8 mouse cellular contexts compared by ENCODE assay signal in the genomic region with DNA sequence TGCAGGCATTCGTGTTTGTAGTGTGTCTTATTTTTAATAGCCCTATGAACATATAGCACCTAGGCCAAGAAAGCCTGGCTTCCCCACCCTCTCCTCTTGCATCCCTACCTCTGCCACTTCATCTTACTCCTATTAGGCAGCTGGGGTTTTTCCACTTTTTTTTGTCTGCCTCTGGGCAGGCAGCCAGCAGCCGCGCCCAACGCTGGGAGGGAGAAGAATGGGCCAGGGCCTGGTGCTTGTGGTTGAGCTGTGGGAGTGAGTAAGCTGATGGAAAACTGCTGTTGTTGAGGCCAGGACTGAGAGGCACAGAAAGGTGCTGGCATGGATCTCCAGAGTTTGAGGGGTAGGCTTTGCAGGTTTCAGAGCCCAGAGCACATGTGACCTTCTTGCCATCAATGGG. TPM values are rescaled to one million over a fixed set of nuclear protein-coding genes. Genes with fewer than 3 reads are reported as not detected.
DNase-seq lines count a peak whose midpoint lies in the region; ATAC-seq lines count a peak whose summit lies in the region.

No protein-coding gene starts in this region.

- peak; percentile 82 for ATAC-seq in embryonic facial prominence, embryonic 14.5 days (ENCODE audit: low read depth)
- ATAC-seq in kidney, embryonic 15.5 days (replicated peaks; ENCODE audit: low FRiP score), result peak; percentile 66

- H3K4me1 ChIP-seq in embryonic facial prominence, embryonic 14.5 days (ENCODE audit: control insufficient read depth, insufficient read depth, low read length), result peaks cover 37% of the 10 kb centered on the region
- H3K4me1 ChIP-seq in kidney, embryonic 15.5 days, result peaks cover 29% of the 10 kb centered on the region

- no peak overlapping the region for H3K4me3 ChIP-seq in embryonic facial prominence, embryonic 14.5 days (ENCODE audit: low read depth, low read length)
- H3K4me3 ChIP-seq in kidney, embryonic 15.5 days (replicated peaks), result no peak overlapping the region

- H3K27me3 ChIP-seq in embryonic facial prominence, embryonic 14.5 days (replicated peaks; ENCODE audit: control insufficient read depth, insufficient read depth, low read length), result no peaks in the 10 kb centered on the region
- H3K27me3 ChIP-seq in kidney, embryonic 15.5 days, result no peaks in the 10 kb centered on the region

- H3K4me2 ChIP-seq in embryonic facial prominence, embryonic 14.5 days (ENCODE audit: low read depth, low read length), result no peak overlapping the region
- no peak overlapping the region for H3K4me2 ChIP-seq in kidney, embryonic 15.5 days

- no peaks in the 10 kb centered on the region for H3K36me3 ChIP-seq in embryonic facial prominence, embryonic 14.5 days (ENCODE audit: control insufficient read depth, insufficient read depth, low read length)
- no peaks in the 10 kb centered on the region for H3K36me3 ChIP-seq in kidney, embryonic 15.5 days

- H3K9ac ChIP-seq in embryonic facial prominence, embryonic 14.5 days (ENCODE audit: low read depth, low read length), result no peak overlapping the region
- H3K9ac ChIP-seq in kidney, embryonic 15.5 days, result no peak overlapping the region

- peak overlapping the region; percentile 82 for H3K27ac ChIP-seq in embryonic facial prominence, embryonic 14.5 days (replicated peaks; ENCODE audit: low read depth, low read length)
- peak overlapping the region; percentile 76 for H3K27ac ChIP-seq in kidney, embryonic 15.5 days

- WGBS in embryonic facial prominence, embryonic 14.5 days, result 24% methylated on average over 4 of the region's 4 CpGs
- 41% methylated on average over 4 of the region's 4 CpGs for WGBS in kidney, embryonic 15.5 days

- DNase-seq in spleen, postnatal 36 days (ENCODE audit: low spot score in 2 of 2), result peak; percentile 32 to 48
- no peak for DNase-seq in spleen, adult 12 weeks (ENCODE audit: low spot score)
- DNase-seq in embryonic facial prominence, embryonic 14.5 days (ENCODE audit: low spot score), result peak; percentile 92
- DNase-seq in heart, adult 9 months (ENCODE audit: low spot score in 2 of 2), result peak; percentile 83 to 89
- DNase-seq in lung, postnatal 25 days (ENCODE audit: low spot score), result peak; percentile 85
- peak; percentile 75 for DNase-seq in urinary bladder, adult 2 months (ENCODE audit: low spot score)
- DNase-seq in thymus, postnatal 4 days, result no peak

- H3K9me3 ChIP-seq in embryonic facial prominence, embryonic 14.5 days (ENCODE audit: control insufficient read depth, low read length), result no peaks in the 10 kb centered on the region
- H3K9me3 ChIP-seq in kidney, embryonic 15.5 days (replicated peaks), result no peaks in the 10 kb centered on the region

RNA-seq across cellular contexts. Expression of a gene that starts 0.8 kb away (rescaled TPM):
- polyA plus RNA-seq in embryonic facial prominence, embryonic 14.5 days (2014; fragmentation: Nextera tagmentation; extraction: Ambion mirVana), result 16.8 and 22.9 TPM in 2 replicates
- 4.2 and 6.4 TPM in 2 replicates for polyA plus RNA-seq in kidney, embryonic 15.5 days (2015; fragmentation: Nextera tagmentation; extraction: Ambion mirVana)
- 263 and 329 TPM in 2 replicates for polyA plus RNA-seq in urinary bladder, adult 2 months (2012; rRNA removed)

RNA-seq across cellular contexts. Expression of a gene that starts 2.7 kb away (rescaled TPM):
- polyA plus RNA-seq in embryonic facial prominence, embryonic 14.5 days (2014; fragmentation: Nextera tagmentation; extraction: Ambion mirVana), result not detected in 2 replicates
- not detected in 2 replicates for polyA plus RNA-seq in kidney, embryonic 15.5 days (2015; fragmentation: Nextera tagmentation; extraction: Ambion mirVana)
- 0.41 and 0.81 TPM in 2 replicates for polyA plus RNA-seq in urinary bladder, adult 2 months (2012; rRNA removed)

RNA-seq across cellular contexts. Expression of a gene that starts 3.9 kb away (rescaled TPM):
- polyA plus RNA-seq in embryonic facial prominence, embryonic 14.5 days (2014; fragmentation: Nextera tagmentation; extraction: Ambion mirVana), result 1.6 TPM in 1 of 2 replicates, not detected in the other
- polyA plus RNA-seq in kidney, embryonic 15.5 days (2015; fragmentation: Nextera tagmentation; extraction: Ambion mirVana), result 0.46 TPM in 1 of 2 replicates, not detected in the other
- polyA plus RNA-seq in urinary bladder, adult 2 months (2012; rRNA removed), result 9.8 and 10.2 TPM in 2 replicates

RNA-seq across cellular contexts. Expression of a gene that starts 8.3 kb away (rescaled TPM):
- 190 and 334 TPM in 2 replicates for polyA plus RNA-seq in embryonic facial prominence, embryonic 14.5 days (2014; fragmentation: Nextera tagmentation; extraction: Ambion mirVana)
- 168 and 169 TPM in 2 replicates for polyA plus RNA-seq in kidney, embryonic 15.5 days (2015; fragmentation: Nextera tagmentation; extraction: Ambion mirVana)
- polyA plus RNA-seq in urinary bladder, adult 2 months (2012; rRNA removed), result 3,944 and 6,594 TPM in 2 replicates

RNA-seq across cellular contexts. Expression of a gene that starts 14.4 kb away (rescaled TPM):
- not detected in 2 replicates for polyA plus RNA-seq in embryonic facial prominence, embryonic 14.5 days (2014; fragmentation: Nextera tagmentation; extraction: Ambion mirVana)
- not detected in 2 replicates for polyA plus RNA-seq in kidney, embryonic 15.5 days (2015; fragmentation: Nextera tagmentation; extraction: Ambion mirVana)
- not detected in 2 replicates for polyA plus RNA-seq in urinary bladder, adult 2 months (2012; rRNA removed)

Comparison
In these comparisons a context has a peak if more than half of its experiments do, and no peak if none do; other contexts are left out.
1. DNase-seq: peak in spleen, postnatal 36 days (2 of 2), embryonic facial prominence, embryonic 14.5 days (single experiment), heart, adult 9 months (2 of 2), lung, postnatal 25 days (single experiment) and urinary bladder, adult 2 months (single experiment); none in spleen, adult 12 weeks (single experiment) and thymus, postnatal 4 days (single experiment).
2. RNA of a gene that starts 0.8 kb away (polyA plus RNA-seq): 263 to 329 TPM in urinary bladder, adult 2 months; 16.8 to 22.9 TPM in embryonic facial prominence, embryonic 14.5 days and 4.2 to 6.4 TPM in kidney, embryonic 15.5 days; every median in the first group is over 10 times any median in the second.